Mouse (Mus musculus): ENCODE data around the gene Plekhg1. TPM values are rescaled to one million over a fixed set of nuclear protein-coding genes. Genes with fewer than 3 reads are reported as not detected.

Plekhg1 gene
- polyA plus RNA-seq, 1 experiment from 2014 or later, result 9.8 TPM

- H3K9me3 ChIP-seq (ENCODE audit: control insufficient read depth, low read length), result no peaks in the 10 kb centered on the region
- no peak overlapping the region for H3K4me2 ChIP-seq (ENCODE audit: low read length)
- DNase-seq (ENCODE audit: low spot score) (no peak), ATAC-seq (replicated peaks; ENCODE audit: low FRiP score, low TSS enrichment, low read depth) (no peak)
- H3K27me3 ChIP-seq (replicated peaks; ENCODE audit: control insufficient read depth, insufficient read depth, low read length), result no peaks in the 10 kb centered on the region
- no peak overlapping the region for H3K9ac ChIP-seq (ENCODE audit: low read length)
- no peak overlapping the region for H3K27ac ChIP-seq (ENCODE audit: low read depth)
- 92% methylated on average over 17 of the region's 17 CpGs for WGBS
- H3K4me1 ChIP-seq (replicated peaks; ENCODE audit: control insufficient read depth, insufficient read depth, low read length), result no peaks in the 10 kb centered on the region
- H3K36me3 ChIP-seq (ENCODE audit: control insufficient read depth, insufficient read depth, low read length), result peaks cover 24% of the 10 kb centered on the region
- H3K4me3 ChIP-seq (ENCODE audit: low read depth, low read length), result no peak overlapping the region
Observed at GRCm38 (mm10) chr10:3946871-3947270, 206.7 kb downstream of the Plekhg1 start.

GRCm38 (mm10) chr10:3947346-3947745 is 207.2 kb downstream of the Plekhg1 start:
- DNase-seq (ENCODE audit: low spot score) (no peak), ATAC-seq (replicated peaks; ENCODE audit: low FRiP score, low TSS enrichment, low read depth) (no peak)
- no peak overlapping the region for H3K27ac ChIP-seq (ENCODE audit: low read depth)
- no peak overlapping the region for H3K9ac ChIP-seq (ENCODE audit: low read length)
- H3K9me3 ChIP-seq (ENCODE audit: control insufficient read depth, low read length), result no peaks in the 10 kb centered on the region
- WGBS, result 94% methylated on average over 7 of the region's 7 CpGs
- no peaks in the 10 kb centered on the region for H3K4me1 ChIP-seq (replicated peaks; ENCODE audit: control insufficient read depth, insufficient read depth, low read length)
- peaks cover 24% of the 10 kb centered on the region for H3K36me3 ChIP-seq (ENCODE audit: control insufficient read depth, insufficient read depth, low read length)
- H3K27me3 ChIP-seq (replicated peaks; ENCODE audit: control insufficient read depth, insufficient read depth, low read length), result no peaks in the 10 kb centered on the region
- H3K4me3 ChIP-seq (ENCODE audit: low read depth, low read length), result no peak overlapping the region
- no peak overlapping the region for H3K4me2 ChIP-seq (ENCODE audit: low read length)

- Histone ChIP-seq H3K27me3 (replicated peaks; ENCODE audit: control insufficient read depth, insufficient read depth, low read length) (no peaks in the 10 kb centered on the region), H3K4me1 (replicated peaks; ENCODE audit: control insufficient read depth, insufficient read depth, low read length) (no peaks in the 10 kb centered on the region), H3K9ac (ENCODE audit: low read length) (no peak overlapping the region), H3K36me3 (ENCODE audit: control insufficient read depth, insufficient read depth, low read length) (peaks cover 24% of the 10 kb centered on the region), H3K4me3 (ENCODE audit: low read depth, low read length) (no peak overlapping the region), H3K9me3 (ENCODE audit: control insufficient read depth, low read length) (no peaks in the 10 kb centered on the region), H3K4me2 (ENCODE audit: low read length) (no peak overlapping the region), H3K27ac (ENCODE audit: low read depth) (no peak overlapping the region)
- WGBS, result 85% methylated on average over 6 of the region's 6 CpGs
- DNase-seq (ENCODE audit: low spot score), result no peak
- no peak for ATAC-seq (replicated peaks; ENCODE audit: low FRiP score, low TSS enrichment, low read depth)
Observed at GRCm38 (mm10) chr10:3949306-3949705, 209.1 kb downstream of the Plekhg1 start.

GRCm38 (mm10) chr10:3956471-3956870 is 216.3 kb downstream of the Plekhg1 start:
- no peak for ATAC-seq (replicated peaks; ENCODE audit: low FRiP score, low TSS enrichment, low read depth)
- WGBS, result 76% methylated on average over 22 of the region's 22 CpGs
- Histone ChIP-seq H3K4me3 (ENCODE audit: low read depth, low read length) (no peak overlapping the region), H3K36me3 (ENCODE audit: control insufficient read depth, insufficient read depth, low read length) (peaks cover 19% of the 10 kb centered on the region), H3K4me2 (ENCODE audit: low read length) (no peak overlapping the region), H3K9me3 (ENCODE audit: control insufficient read depth, low read length) (no peaks in the 10 kb centered on the region), H3K27ac (ENCODE audit: low read depth) (no peak overlapping the region), H3K4me1 (replicated peaks; ENCODE audit: control insufficient read depth, insufficient read depth, low read length) (no peaks in the 10 kb centered on the region), H3K9ac (ENCODE audit: low read length) (no peak overlapping the region), H3K27me3 (replicated peaks; ENCODE audit: control insufficient read depth, insufficient read depth, low read length) (no peaks in the 10 kb centered on the region)
- DNase-seq (ENCODE audit: low spot score), result no peak

- WGBS, result 67% methylated on average over 5 of the region's 5 CpGs
- DNase-seq (ENCODE audit: low spot score) (no peak), ATAC-seq (replicated peaks; ENCODE audit: low FRiP score, low TSS enrichment, low read depth) (no peak)
Observed at GRCm38 (mm10) chr10:3958591-3958990, 218.4 kb downstream of the Plekhg1 start.

GRCm38 (mm10) chr10:3969026-3969425 is 228.9 kb downstream of the Plekhg1 start:
- Histone ChIP-seq H3K9ac (ENCODE audit: low read length) (no peak overlapping the region), H3K9me3 (ENCODE audit: control insufficient read depth, low read length) (no peaks in the 10 kb centered on the region), H3K4me3 (ENCODE audit: low read depth, low read length) (no peak overlapping the region), H3K4me2 (ENCODE audit: low read length) (no peak overlapping the region), H3K27ac (ENCODE audit: low read depth) (no peak overlapping the region), H3K4me1 (replicated peaks; ENCODE audit: control insufficient read depth, insufficient read depth, low read length) (no peaks in the 10 kb centered on the region), H3K27me3 (replicated peaks; ENCODE audit: control insufficient read depth, insufficient read depth, low read length) (no peaks in the 10 kb centered on the region), H3K36me3 (ENCODE audit: control insufficient read depth, insufficient read depth, low read length) (0 out of 2 replicates have a peak, but pooled peaks cover 10% of the 10 kb centered on the region)
- ATAC-seq (replicated peaks; ENCODE audit: low FRiP score, low TSS enrichment, low read depth) (no peak), DNase-seq (ENCODE audit: low spot score) (no peak)
- WGBS, result 40% methylated on average over 3 of the region's 3 CpGs

More at GRCm38 (mm10) chr10:3958591-3958990, 218.4 kb downstream of the Plekhg1 start:
- H3K9ac ChIP-seq (ENCODE audit: low read length), result no peak overlapping the region
- H3K27me3 ChIP-seq (replicated peaks; ENCODE audit: control insufficient read depth, insufficient read depth, low read length), result no peaks in the 10 kb centered on the region
- H3K27ac ChIP-seq (ENCODE audit: low read depth), result no peak overlapping the region
- no peaks in the 10 kb centered on the region for H3K4me1 ChIP-seq (replicated peaks; ENCODE audit: control insufficient read depth, insufficient read depth, low read length)
- no peaks in the 10 kb centered on the region for H3K9me3 ChIP-seq (ENCODE audit: control insufficient read depth, low read length)
- peaks cover 19% of the 10 kb centered on the region for H3K36me3 ChIP-seq (ENCODE audit: control insufficient read depth, insufficient read depth, low read length)
- no peak overlapping the region for H3K4me3 ChIP-seq (ENCODE audit: low read depth, low read length)
- H3K4me2 ChIP-seq (ENCODE audit: low read length), result no peak overlapping the region

GRCm38 (mm10) chr10:3972237-3972636 is 232.1 kb downstream of the Plekhg1 start:
- DNase-seq (ENCODE audit: low spot score) (no peak), ATAC-seq (replicated peaks; ENCODE audit: low FRiP score, low TSS enrichment, low read depth) (no peak)
- H3K9ac ChIP-seq (ENCODE audit: low read length), result no peak overlapping the region
- H3K4me3 ChIP-seq (ENCODE audit: low read depth, low read length), result peak overlapping the region; percentile 83; the same call in 1 of the 2 replicates
- no peaks in the 10 kb centered on the region for H3K36me3 ChIP-seq (ENCODE audit: control insufficient read depth, insufficient read depth, low read length)
- no peak overlapping the region for H3K27ac ChIP-seq (ENCODE audit: low read depth)
- 88% methylated on average over 9 of the region's 9 CpGs for WGBS
- no peaks in the 10 kb centered on the region for H3K9me3 ChIP-seq (ENCODE audit: control insufficient read depth, low read length)
- peak overlapping the region; percentile 81 for H3K4me2 ChIP-seq (ENCODE audit: low read length)
- H3K27me3 ChIP-seq (replicated peaks; ENCODE audit: control insufficient read depth, insufficient read depth, low read length), result no peaks in the 10 kb centered on the region
- H3K4me1 ChIP-seq (replicated peaks; ENCODE audit: control insufficient read depth, insufficient read depth, low read length), result peaks cover 25% of the 10 kb centered on the region

- H3K27me3 ChIP-seq (replicated peaks; ENCODE audit: control insufficient read depth, insufficient read depth, low read length), result no peaks in the 10 kb centered on the region
- no peaks in the 10 kb centered on the region for H3K36me3 ChIP-seq (ENCODE audit: control insufficient read depth, insufficient read depth, low read length)
- ATAC-seq (replicated peaks; ENCODE audit: low FRiP score, low TSS enrichment, low read depth) (peak; percentile 71), DNase-seq (ENCODE audit: low spot score) (peak; percentile 93)
- peak within 1 kb of the TSS; percentile 85 for H3K9ac ChIP-seq (ENCODE audit: low read length)
- H3K9me3 ChIP-seq (ENCODE audit: control insufficient read depth, low read length), result no peaks in the 10 kb centered on the region
- H3K4me1 ChIP-seq (replicated peaks; ENCODE audit: control insufficient read depth, insufficient read depth, low read length), result peaks cover 25% of the 10 kb centered on the region
- under 1% methylated on average over 40 of the region's 40 CpGs for WGBS
- H3K4me3 ChIP-seq (ENCODE audit: low read depth, low read length), result peak within 1 kb of the TSS; percentile 83
- H3K27ac ChIP-seq (ENCODE audit: low read depth), result peak within 1 kb of the TSS; percentile 97
- peak within 1 kb of the TSS; percentile 81 for H3K4me2 ChIP-seq (ENCODE audit: low read length)
Observed at GRCm38 (mm10) chr10:3972981-3973588, 232.9 kb downstream of the Plekhg1 start, which contains the start of gene Mthfd1l. Mthfd1l (plus strand) TSS chr10:3973118.

- DNase-seq (ENCODE audit: low spot score), result no peak
- ATAC-seq (replicated peaks; ENCODE audit: low FRiP score, low TSS enrichment, low read depth), result peak; percentile 91
- Histone ChIP-seq H3K4me1 (replicated peaks; ENCODE audit: control insufficient read depth, insufficient read depth, low read length) (peaks cover 25% of the 10 kb centered on the region), H3K4me2 (ENCODE audit: low read length) (peak overlapping the region; percentile 81), H3K27ac (ENCODE audit: low read depth) (peak overlapping the region; percentile 97), H3K4me3 (ENCODE audit: low read depth, low read length) (peak overlapping the region; percentile 83), H3K9ac (ENCODE audit: low read length) (peak overlapping the region; percentile 85), H3K36me3 (ENCODE audit: control insufficient read depth, insufficient read depth, low read length) (no peaks in the 10 kb centered on the region), H3K9me3 (ENCODE audit: control insufficient read depth, low read length) (no peaks in the 10 kb centered on the region), H3K27me3 (replicated peaks; ENCODE audit: control insufficient read depth, insufficient read depth, low read length) (no peaks in the 10 kb centered on the region)
- under 1% methylated on average over 39 of the region's 39 CpGs for WGBS
Observed at GRCm38 (mm10) chr10:3973589-3974070, 233.5 kb downstream of the Plekhg1 start.
